ENCODE assay signal across 8 mouse cellular contexts in the genomic region with DNA sequence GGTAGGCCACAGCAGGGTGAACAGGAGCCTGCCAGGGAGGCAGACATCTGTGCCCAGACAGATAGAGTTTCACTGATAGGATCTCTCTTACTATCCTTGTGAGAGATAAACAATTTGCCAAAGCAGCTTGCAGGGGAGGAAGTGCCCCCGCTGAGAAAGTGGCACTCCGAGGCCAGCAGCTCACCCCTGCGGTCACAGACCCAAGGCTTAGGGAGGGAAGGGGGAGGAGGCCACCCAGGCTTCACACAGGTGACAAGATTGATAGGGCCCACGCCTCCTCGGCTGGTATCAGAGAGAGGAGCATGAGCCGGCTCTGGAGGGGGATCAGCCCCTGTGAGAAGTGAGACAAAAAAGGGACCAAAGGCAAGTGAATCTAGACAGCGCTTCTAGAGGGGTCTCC.
A peak's percentile ranks its signal among the peaks of the same experiment; 100 is the strongest.
DNase-seq lines count a peak whose midpoint lies in the region; ATAC-seq lines count a peak whose summit lies in the region.

No protein-coding gene starts in this region.

- peak; percentile 16 to 37 for DNase-seq in cerebellum, postnatal 25 days
- no peak for DNase-seq in cerebellum, adult 8-10 months
- DNase-seq in lung, postnatal 36 days = peak; percentile 8
- no peak for DNase-seq in lung, postnatal 14 days
- DNase-seq in thymus, postnatal 10 days (ENCODE audit: low spot score in 2 of 2) = peak; percentile 86 to 95
- DNase-seq in layer of hippocampus, adult 9-11 months = no peak
- no peak for DNase-seq in frontal cortex, postnatal 36 days (ENCODE audit: low spot score in 2 of 2)

- ATAC-seq in hematopoietic stem cell, adult 5-6 weeks (replicated peaks in 1 of 2; ENCODE audit: insufficient read depth in 1 of 2, low FRiP score in 2 of 2, low TSS enrichment in 1 of 2, low read depth in 1 of 2, poor library complexity in 2 of 2, severe bottlenecking in 2 of 2) = peak; percentile 75 to 77

Comparison
In these comparisons a context has a peak if more than half of its experiments do, and no peak if none do; other contexts are left out.
1. DNase-seq: peak in cerebellum, postnatal 25 days (2 of 2), lung, postnatal 36 days (single experiment) and thymus, postnatal 10 days (2 of 2); none in cerebellum, adult 8-10 months (single experiment), lung, postnatal 14 days (single experiment), layer of hippocampus, adult 9-11 months (single experiment) and frontal cortex, postnatal 36 days (0 of 2).